Mouse (Mus musculus) heart, adult 2 months (tissue): ENCODE measurements around the gene Islr2. TPM values are rescaled to one million over a fixed set of nuclear protein-coding genes. Genes with fewer than 3 reads are reported as not detected.
A peak's percentile ranks its signal among the peaks of the same experiment; 100 is the strongest.

Source experiments
- DNase-seq, 2 experiments: peaks; one replicate each; pipeline ENCODE4 v3.0.0; 2021
- H3K27ac ChIP-seq: fragments of 200-600 bp; 2 replicates; pipeline ENCODE4 v1.8.1; 2022
- H3K27me3 ChIP-seq: fragments of 200-500 bp; 2 replicates; pipeline ENCODE4 v1.6.1; 2012; ENCODE audit warnings: mild to moderate bottlenecking, low read length, inconsistent platforms, mixed read lengths; ENCODE audit not compliant: control insufficient read depth, insufficient read depth
- H3K36me3 ChIP-seq: fragments of 200-500 bp; 2 replicates; pipeline ENCODE4 v1.6.1; 2012; ENCODE audit warnings: low read length, inconsistent platforms; ENCODE audit not compliant: control insufficient read depth, insufficient read depth
- H3K4me1 ChIP-seq: fragments of 200-500 bp; 2 replicates; pipeline ENCODE4 v1.6.1; 2011; ENCODE audit warnings: low read length; ENCODE audit not compliant: control insufficient read depth, insufficient read depth
- H3K4me3 ChIP-seq: fragments of 200-600 bp; 2 replicates; pipeline ENCODE4 v1.8.1; 2022
- H3K79me2 ChIP-seq: fragments of 200-500 bp; replicated peaks from 2 replicates; pipeline ENCODE4 v1.6.1; 2012; ENCODE audit warnings: mild to moderate bottlenecking, inconsistent platforms, low read length, moderate library complexity, mixed read lengths; ENCODE audit not compliant: control insufficient read depth, insufficient read depth
- H3K9ac ChIP-seq: fragments of 200-500 bp; 2 replicates; pipeline ENCODE4 v1.6.1; 2012; ENCODE audit warnings: low read depth, mild to moderate bottlenecking, control low read depth, inconsistent platforms, low read length, mixed read lengths
- CTCF ChIP-seq: fragments of 200-600 bp; IDR thresholded peaks from 2 replicates; pipeline ENCODE4 v1.8.1; 2022; ENCODE audit warnings: antibody characterized with exemption, mild to moderate bottlenecking, moderate library complexity
- EP300 ChIP-seq: fragments of 200-500 bp; IDR thresholded peaks from 2 replicates; pipeline ENCODE4 v1.6.1; 2011; ENCODE audit warnings: low read depth, low read length, control low read depth; ENCODE audit not compliant: insufficient read depth
- POLR2A ChIP-seq: fragments of 200-500 bp; IDR thresholded peaks from 2 replicates; pipeline ENCODE4 v1.6.1; 2011; ENCODE audit warnings: mild to moderate bottlenecking, low read depth, low read length, control low read depth; ENCODE audit not compliant: insufficient read depth
- WGBS: fragments of 180-500 bp; shearing (Covaris S2); methylation state at CpG from one replicate; pipeline ENCODE4 v1.1.7; 2018; 5-methylcytosine and 5-hydroxymethylcytosine counted together
- intact Hi-C: fragments of 180-260 bp; cut with DNase I; formaldehyde crosslinking; loops from one replicate; pipeline ENCODE4 v1.15.1; 2025
- microRNA-seq, 2 experiments: library from miRNA; unstranded; fragments of <30 nt; microRNA quantifications; one replicate each; pipeline ENCODE4 v1.2.0; 2021
- polyA plus RNA-seq: library from polyadenylated mRNA; depleted of rRNA; stranded (reverse); fragments of >200 nt; gene quantifications from 2 replicates; pipeline ENCODE4 v1.2.3, GENCODE M21; 2012; rRNA removed
- total RNA-seq, 2 experiments: library from RNA; stranded (reverse); gene quantifications; 2 replicates each; pipeline ENCODE4 v1.2.3; 2021

Islr2 gene
- total and polyA plus RNA-seq, 3 experiments: 0.57 to 0.96 (median 0.61) TPM

GRCm38 (mm10) chr9:58155366-58155765, 48.8 kb downstream of the Islr2 start:
- Histone ChIP-seq H3K4me3 (no peak overlapping the region), H3K36me3 (no peaks in the 10 kb centered on the region), H3K27ac (no peak overlapping the region), H3K9ac (no peak overlapping the region), H3K27me3 (no peaks in the 10 kb centered on the region), H3K79me2 (no peaks in the 10 kb centered on the region), H3K4me1 (no peaks in the 10 kb centered on the region; the same call in 1 of the 2 replicates)
- intact Hi-C loops: loop anchor here (5.0 kb wide), 1 partner anchor 63 kb away; no protein-coding TSS in a partner anchor
- peak; percentile 51 to 63 for DNase-seq
- TF ChIP-seq EP300 (no peak), CTCF (no peak), POLR2A (no peak)
- WGBS: 45% methylated on average over 3 of the region's 3 CpGs

GRCm38 (mm10) chr9:58153095-58153494, 51.0 kb downstream of the Islr2 start:
- Histone ChIP-seq H3K27ac (no peak overlapping the region), H3K4me1 (no peaks in the 10 kb centered on the region), H3K4me3 (no peak overlapping the region), H3K79me2 (no peaks in the 10 kb centered on the region), H3K36me3 (no peaks in the 10 kb centered on the region), H3K27me3 (no peaks in the 10 kb centered on the region), H3K9ac (no peak overlapping the region)
- 69% methylated on average over 3 of the region's 3 CpGs for WGBS
- intact Hi-C loops: no loop called here
- no peak for TF ChIP-seq EP300
- DNase-seq: peak in 1 of 2 experiments; percentile 26

GRCm38 (mm10) chr9:58150733-58151361, 53.3 kb downstream of the Islr2 start:
- Histone ChIP-seq H3K27me3 (no peaks in the 10 kb centered on the region), H3K4me1 (no peaks in the 10 kb centered on the region), H3K79me2 (no peaks in the 10 kb centered on the region), H3K4me3 (no peak overlapping the region), H3K9ac (no peak overlapping the region), H3K36me3 (no peaks in the 10 kb centered on the region), H3K27ac (no peak overlapping the region)
- WGBS: 78% methylated on average over 4 of the region's 4 CpGs
- intact Hi-C loops: no loop called here
- DNase-seq: no peak
- TF ChIP-seq CTCF (peak; percentile 32; the same call in 1 of the 2 replicates), EP300 (no peak)

- Histone ChIP-seq H3K79me2 (no peaks in the 10 kb centered on the region), H3K4me3 (no peak overlapping the region), H3K9ac (no peak overlapping the region), H3K27ac (no peak overlapping the region), H3K4me1 (no peaks in the 10 kb centered on the region), H3K36me3 (no peaks in the 10 kb centered on the region), H3K27me3 (no peaks in the 10 kb centered on the region)
- TF ChIP-seq CTCF (no peak), EP300 (no peak), POLR2A (no peak)
- WGBS: 44% methylated on average over 2 of the region's 2 CpGs
- DNase-seq: no peak
- intact Hi-C loops: no loop called here
Observed at GRCm38 (mm10) chr9:58148806-58149205, 55.3 kb downstream of the Islr2 start.

Small RNAs within 50 kb of the gene (microRNA-seq; reads per million reads assigned to microRNA genes)
- 0 reads per million in 2 experiments for gene Mir6385

Other genes with a start within 250 kb of the Islr2 start
- gene Cyp11a1, start 197.9 kb downstream of the Islr2 start, total RNA-seq: under 1 TPM in 1 of 2 experiments, not detected in 1; 0.29 TPM
- gene Cyp11a1, start 197.9 kb downstream of the Islr2 start, polyA plus RNA-seq: 0.06 and 0.29 TPM in 2 replicates
- gene Stra6, start 140.5 kb downstream of the Islr2 start, total RNA-seq: under 1 TPM; 0.34 to 0.65 TPM
- 0.68 and 1.3 TPM in 2 replicates for gene Stra6, start 140.5 kb downstream of the Islr2 start, polyA plus RNA-seq
- gene Ccdc33, start 85.5 kb downstream of the Islr2 start, total RNA-seq: not detected
- 1.3 TPM in 1 of 2 replicates, not detected in the other for gene Ccdc33, start 85.5 kb downstream of the Islr2 start, polyA plus RNA-seq
- 10 to 100 TPM; 19.1 to 29.8 TPM for gene Islr, start within 50 bp of the Islr2 start, total RNA-seq
- gene Islr, start within 50 bp of the Islr2 start, polyA plus RNA-seq: 100.0 and 139 TPM in 2 replicates
- 1 to 10 TPM; 7.5 to 8.2 TPM for gene Pml, start 45.5 kb upstream of the Islr2 start, total RNA-seq
- 10.4 and 10.5 TPM in 2 replicates for gene Pml, start 45.5 kb upstream of the Islr2 start, polyA plus RNA-seq
- 1 to 10 TPM; 9.2 to 9.6 TPM for gene Stoml1, start 48.8 kb upstream of the Islr2 start, total RNA-seq
- gene Stoml1, start 48.8 kb upstream of the Islr2 start, polyA plus RNA-seq: 23.4 and 29.4 TPM in 2 replicates
- gene Loxl1, start 108.9 kb upstream of the Islr2 start, total RNA-seq: 10 to 100 TPM; 22.1 to 28.4 TPM
- gene Loxl1, start 108.9 kb upstream of the Islr2 start, polyA plus RNA-seq: 57.5 and 59.7 TPM in 2 replicates
- not detected for gene Tbc1d21, start 166.1 kb upstream of the Islr2 start, total RNA-seq
- not detected in 2 replicates for gene Tbc1d21, start 166.1 kb upstream of the Islr2 start, polyA plus RNA-seq